Mouse (Mus musculus) forebrain, postnatal 0 days (tissue): ENCODE results near the gene BC028528. TPM values are rescaled to one million over a fixed set of nuclear protein-coding genes. Genes with fewer than 3 reads are reported as not detected.

Source experiments
- ATAC-seq: fragments of 200-750 bp; cut with Nextera tagmentation; 2 replicates; pipeline ENCODE4 v1.8.0; 2017; ENCODE audit warnings: mild to moderate bottlenecking, moderate library complexity
- DNase-seq: peaks from one replicate; pipeline ENCODE4 v3.0.0-alpha.2; 2015
- H3K27ac ChIP-seq: fragments of 300-500 bp; sonication (generic); 2 replicates; pipeline ENCODE4 v1.5.1; 2014; ENCODE audit warnings: low read depth, mild to moderate bottlenecking, antibody characterized with exemption, low read length, moderate library complexity, mixed read lengths
- H3K27me3 ChIP-seq: fragments of 300-500 bp; sonication (generic); 2 replicates; pipeline ENCODE4 v1.6.1; 2014; ENCODE audit warnings: mild to moderate bottlenecking, low read length, mixed read lengths; ENCODE audit not compliant: insufficient read depth
- H3K36me3 ChIP-seq: fragments of 300-500 bp; sonication (generic); 2 replicates; pipeline ENCODE4 v1.6.1; 2014; ENCODE audit warnings: mild to moderate bottlenecking, moderate library complexity; ENCODE audit not compliant: insufficient read depth
- H3K4me1 ChIP-seq: fragments of 300-500 bp; sonication (generic); 2 replicates; pipeline ENCODE4 v1.6.1; 2014; ENCODE audit warnings: antibody characterized with exemption; ENCODE audit not compliant: insufficient read depth
- H3K4me2 ChIP-seq: fragments of 300-500 bp; sonication (generic); 2 replicates; pipeline ENCODE4 v1.6.1; 2014; ENCODE audit warnings: low read depth, mild to moderate bottlenecking, moderate library complexity
- H3K4me3 ChIP-seq: fragments of 300-500 bp; sonication (generic); 2 replicates; pipeline ENCODE4 v1.5.1; 2014; ENCODE audit warnings: low read depth, low read length, mixed read lengths
- H3K9ac ChIP-seq: fragments of 300-500 bp; sonication (generic); 2 replicates; pipeline ENCODE4 v1.6.1; 2014; ENCODE audit warnings: mild to moderate bottlenecking
- H3K9me3 ChIP-seq: fragments of 300-500 bp; sonication (generic); 2 replicates; pipeline ENCODE4 v1.6.1; 2016; ENCODE audit warnings: low read length
- CTCF ChIP-seq: sonication (generic); IDR thresholded peaks from 2 replicates; pipeline ENCODE4 v1.5.1; 2016; ENCODE audit warnings: antibody characterized with exemption, control low read depth, low read depth
- WGBS: fragments of 180-500 bp; shearing (Covaris S2); extraction: QIAGEN DNeasy Blood & Tissue Kit; methylation state at CpG from one replicate; pipeline ENCODE4 v1.1.7; 2014; 5-methylcytosine and 5-hydroxymethylcytosine counted together
- polyA plus RNA-seq: library from polyadenylated mRNA; unstranded; fragments of >200 nt; fragmentation: Nextera tagmentation; extraction: Ambion mirVana; gene quantifications from 2 replicates; pipeline ENCODE4 v1.2.1, GENCODE M21; 2015
- total RNA-seq: library from RNA; depleted of rRNA; stranded (reverse); fragments of >200 nt; gene quantifications from 2 replicates; pipeline ENCODE4 v1.2.3, GENCODE M21; 2014

Gene BC028528
- total and polyA plus RNA-seq, 2 experiments from 2014 or later: 5.7 to 18.4 TPM

DNA sequence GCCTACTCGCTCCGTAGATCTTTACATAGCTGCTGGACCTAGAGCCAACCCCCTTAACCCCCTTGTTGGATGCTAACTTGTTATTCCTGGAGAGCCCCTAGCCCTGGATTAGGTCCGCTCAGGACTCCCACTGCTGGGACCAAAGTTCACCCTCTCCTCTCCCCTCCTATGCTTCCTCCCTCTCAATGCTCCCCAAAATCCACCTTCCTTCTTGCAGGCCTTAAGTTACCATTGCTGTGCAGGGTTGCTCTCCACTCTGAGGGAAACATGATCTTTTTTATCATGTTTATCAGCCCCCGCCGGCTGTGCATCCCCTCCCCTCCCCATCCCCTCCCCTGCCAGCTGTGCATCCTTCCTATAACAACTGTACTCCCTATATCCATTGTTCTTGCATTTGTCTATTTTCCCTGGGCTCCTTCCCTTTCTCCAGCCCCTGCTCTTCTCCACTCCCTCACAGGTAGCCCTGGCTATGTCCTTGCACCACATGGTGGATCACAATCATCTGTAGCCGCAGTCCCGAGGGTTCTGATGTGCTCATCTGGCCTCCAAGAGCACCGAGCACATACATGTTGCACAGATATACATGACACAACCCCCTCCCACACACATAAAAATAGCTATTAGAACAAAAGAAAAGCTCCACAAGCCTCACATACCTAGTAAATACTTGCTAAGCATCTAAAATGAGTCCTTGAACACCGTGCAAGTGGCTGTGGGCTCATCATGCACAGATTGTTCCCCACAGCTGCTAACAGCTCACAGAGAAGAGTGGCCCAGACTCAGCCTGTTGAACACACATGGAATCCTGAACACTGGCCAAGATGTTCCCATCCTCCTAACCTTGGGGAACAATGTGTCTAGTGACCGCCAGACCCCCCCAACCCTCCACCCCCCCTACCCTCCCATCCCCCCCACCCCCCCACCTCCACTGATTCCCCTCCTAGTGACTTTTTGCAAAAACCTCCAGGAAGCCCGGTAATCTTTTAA lies 554 bp upstream of the BC028528 start:
- Histone ChIP-seq H3K27me3 (no peaks in the 10 kb centered on the region), H3K4me3 (no peak overlapping the region), H3K9ac (no peak overlapping the region), H3K27ac (peak overlapping the region; percentile 45; the same call in 1 of the 2 replicates), H3K36me3 (0 out of 2 replicates have a peak, but pooled peaks cover under 1% of the 10 kb centered on the region), H3K4me2 (peak overlapping the region; percentile 57; the same call in 1 of the 2 replicates), H3K4me1 (peaks cover 8% of the 10 kb centered on the region), H3K9me3 (no peaks in the 10 kb centered on the region)
- 46% methylated on average over 11 of the region's 11 CpGs for WGBS
- no peak for DNase-seq
- no peak for TF ChIP-seq CTCF
- no peak for ATAC-seq

DNA sequence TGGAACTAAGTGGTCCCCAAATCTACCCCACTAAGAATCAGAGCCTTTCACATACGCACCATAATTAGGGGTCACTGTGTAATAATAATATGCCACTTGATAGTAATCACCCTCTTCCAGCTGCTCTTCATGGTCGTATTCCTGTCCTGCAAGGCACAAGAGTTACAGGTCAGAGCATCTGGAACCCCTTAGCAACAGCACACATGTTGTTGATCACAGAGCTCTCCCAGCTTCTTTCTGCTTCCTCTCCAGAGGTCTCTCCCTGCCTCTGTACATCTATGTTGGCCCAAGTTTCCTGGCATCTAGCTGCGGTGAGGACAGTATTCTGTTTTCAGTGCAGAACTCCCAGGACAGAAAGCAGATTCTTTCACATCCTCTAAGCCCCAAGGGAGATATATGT lies 2.1 kb downstream of the BC028528 start:
- DNase-seq (no peak), ATAC-seq (no peak)
- Histone ChIP-seq H3K27ac (no peak overlapping the region), H3K36me3 (no peaks in the 10 kb centered on the region), H3K9ac (no peak overlapping the region), H3K4me1 (peaks cover 5% of the 10 kb centered on the region; the same call in 1 of the 2 replicates), H3K4me3 (no peak overlapping the region), H3K4me2 (no peak overlapping the region), H3K9me3 (no peaks in the 10 kb centered on the region), H3K27me3 (no peaks in the 10 kb centered on the region)
- 83% methylated on average over 3 of the region's 3 CpGs for WGBS
- TF ChIP-seq CTCF: no peak

DNA sequence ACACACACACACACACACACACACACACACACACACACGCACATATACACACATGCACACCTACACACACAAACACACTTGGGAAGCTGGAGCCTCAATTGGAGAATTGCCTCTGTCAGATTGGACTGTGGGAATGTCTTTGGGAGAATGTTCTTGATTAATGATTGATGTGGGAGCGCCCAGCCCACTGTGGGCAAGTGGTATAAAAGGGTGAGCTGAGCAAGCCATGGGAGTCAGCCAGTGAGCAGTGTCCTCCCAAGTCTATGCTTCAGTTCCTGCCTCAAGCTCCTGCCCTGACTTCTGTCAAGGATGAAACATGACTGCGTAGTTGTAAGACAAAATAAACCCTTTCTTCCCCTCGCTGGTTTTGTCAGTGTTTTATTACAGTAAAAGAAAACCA lies 4.2 kb downstream of the BC028528 start:
- Histone ChIP-seq H3K27ac (no peak overlapping the region), H3K4me2 (no peak overlapping the region), H3K27me3 (no peaks in the 10 kb centered on the region), H3K9ac (no peak overlapping the region), H3K4me1 (no peaks in the 10 kb centered on the region; the same call in 1 of the 2 replicates), H3K36me3 (no peaks in the 10 kb centered on the region), H3K9me3 (no peaks in the 10 kb centered on the region), H3K4me3 (no peak overlapping the region)
- 85% methylated on average over 4 of the region's 4 CpGs for WGBS
- no peak for ATAC-seq
- no peak for TF ChIP-seq CTCF
- DNase-seq: no peak

DNA sequence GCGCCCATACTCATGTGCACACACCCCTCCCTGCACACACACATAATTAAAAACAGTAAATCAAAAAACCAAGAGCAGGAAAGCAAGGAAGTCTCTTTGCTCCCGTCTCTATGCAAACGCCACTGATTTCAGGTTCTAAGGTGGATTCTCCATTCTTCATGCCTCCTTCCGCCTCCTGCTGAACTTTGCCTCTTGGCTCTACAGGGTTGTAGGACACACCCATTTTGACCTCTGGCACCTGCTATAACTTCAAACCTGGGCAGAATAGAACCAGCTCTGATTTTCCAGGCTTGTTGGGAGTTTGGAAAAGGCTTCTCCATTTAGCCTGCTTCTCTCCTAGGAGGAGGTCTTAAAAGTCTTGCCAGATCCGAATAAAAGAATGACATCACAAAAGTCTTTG lies 7.4 kb downstream of the BC028528 start:
- Histone ChIP-seq H3K4me1 (peaks cover 5% of the 10 kb centered on the region; the same call in 1 of the 2 replicates), H3K9me3 (no peaks in the 10 kb centered on the region), H3K4me3 (no peak overlapping the region), H3K4me2 (no peak overlapping the region), H3K27me3 (no peaks in the 10 kb centered on the region), H3K9ac (no peak overlapping the region), H3K27ac (no peak overlapping the region), H3K36me3 (no peaks in the 10 kb centered on the region)
- DNase-seq (no peak), ATAC-seq (no peak)
- WGBS: 80% methylated on average over 5 of the region's 5 CpGs
- TF ChIP-seq CTCF: no peak

DNA sequence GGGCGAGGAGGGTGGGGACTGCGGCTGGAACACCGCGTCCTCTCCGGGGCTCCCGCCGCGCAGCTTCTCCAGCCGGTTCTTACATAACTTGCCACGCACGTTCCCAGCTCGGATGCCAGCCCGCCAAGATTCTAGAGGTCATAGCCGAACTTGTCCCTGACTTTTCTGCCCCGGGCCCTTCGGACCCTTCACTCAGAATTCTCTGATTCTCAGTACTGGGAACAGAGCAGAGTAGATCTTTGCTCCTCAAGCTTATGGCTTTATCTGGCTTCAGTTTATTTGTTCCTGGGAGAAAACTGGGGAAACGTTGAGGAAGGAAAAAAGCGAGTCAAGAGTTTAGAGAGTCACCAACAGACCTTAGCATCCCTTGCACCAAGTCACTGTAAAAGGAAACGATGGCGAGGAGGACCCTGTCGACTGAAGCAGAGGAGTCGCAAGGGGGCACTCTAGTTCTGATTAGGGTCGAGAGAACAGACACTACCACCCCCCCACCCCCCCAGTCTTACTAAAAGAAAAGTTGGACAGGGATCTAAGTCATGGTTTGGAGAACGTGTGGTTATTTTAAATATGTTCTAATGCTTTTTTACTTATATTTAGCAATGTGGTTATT lies 8.9 kb downstream of the BC028528 start:
- TF ChIP-seq CTCF: peak; percentile 56

DNA sequence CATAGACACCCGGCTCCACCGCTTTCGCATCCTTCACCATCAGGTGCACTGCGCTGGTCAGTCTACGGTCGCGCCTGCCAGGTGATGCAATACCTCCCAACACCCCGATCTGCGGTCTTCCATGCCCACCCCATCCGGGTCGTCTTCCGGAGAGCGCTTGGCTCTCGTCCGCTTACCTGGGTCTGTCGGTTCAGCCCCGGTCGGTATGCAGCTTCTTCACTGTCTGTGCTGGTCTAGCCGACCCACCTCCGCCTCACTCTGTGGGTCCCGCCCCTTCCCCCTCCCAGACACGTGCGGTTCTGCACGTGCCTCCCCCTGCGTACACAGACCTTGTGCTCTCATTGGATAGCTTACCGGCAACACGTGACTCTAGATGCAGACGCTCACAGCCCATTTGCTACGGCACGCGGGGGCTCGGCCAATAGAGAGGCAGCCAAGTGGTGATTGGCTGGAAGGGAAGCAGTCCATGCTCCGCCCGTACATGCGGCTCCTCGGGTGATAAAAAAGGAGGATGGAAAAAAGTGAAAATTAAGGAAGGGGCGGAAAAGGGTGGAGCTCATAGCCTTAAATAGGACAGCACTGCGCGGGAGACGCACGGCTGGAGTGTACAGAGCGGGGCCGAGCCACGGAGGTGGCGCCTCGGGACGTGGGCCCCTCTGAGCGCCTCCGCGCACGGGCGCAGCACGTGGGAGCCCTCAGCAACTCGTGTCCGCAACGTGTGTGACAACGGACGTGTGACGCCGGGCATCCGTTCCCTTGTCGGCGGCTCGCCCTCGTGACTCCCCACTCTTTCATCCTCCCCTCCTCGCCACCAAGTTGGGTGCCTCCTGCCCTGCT lies 9.6 kb downstream of the BC028528 start, which contains the start of gene Ciart:
Gene Ciart, minus strand, starts transcription at position 273 of the 837 bp plus-strand sequence.
- WGBS: under 1% methylated on average over 66 of the region's 66 CpGs
- H3K36me3 ChIP-seq: no peaks in the 10 kb centered on the region
- H3K9ac ChIP-seq: peak within 1 kb of the TSS; percentile 40
- peak within 1 kb of the TSS; percentile 79 for H3K4me2 ChIP-seq
- H3K4me3 ChIP-seq: peak within 1 kb of the TSS; percentile 43
- peaks cover 5% of the 10 kb centered on the region; the same call in 1 of the 2 replicates for H3K4me1 ChIP-seq
- H3K9me3 ChIP-seq: no peaks in the 10 kb centered on the region
- peak; percentile 1; the same call in 1 of the 2 replicates for TF ChIP-seq CTCF
- no peaks in the 10 kb centered on the region for H3K27me3 ChIP-seq
- ATAC-seq: peak; percentile 100
- DNase-seq: peak; percentile 97
- H3K27ac ChIP-seq: 0 out of 2 replicates have a peak within 1 kb of the TSS, but pooled peaks have one; percentile 29

More for the DNA sequence above, 8.9 kb downstream of the BC028528 start:
- H3K27ac ChIP-seq: no peak overlapping the region
- DNase-seq (peak; percentile 59), ATAC-seq (no peak)
- H3K27me3 ChIP-seq: no peaks in the 10 kb centered on the region
- H3K4me2 ChIP-seq: peak overlapping the region; percentile 79
- H3K4me1 ChIP-seq: peaks cover 5% of the 10 kb centered on the region; the same call in 1 of the 2 replicates
- H3K36me3 ChIP-seq: no peaks in the 10 kb centered on the region
- H3K9me3 ChIP-seq: no peaks in the 10 kb centered on the region
- H3K9ac ChIP-seq: peak overlapping the region; percentile 19; the same call in 1 of the 2 replicates
- WGBS: 3% methylated on average over 24 of the region's 24 CpGs
- peak overlapping the region; percentile 43 for H3K4me3 ChIP-seq
